ENCODE assay signal across 15 mouse cellular contexts in the genomic region with DNA sequence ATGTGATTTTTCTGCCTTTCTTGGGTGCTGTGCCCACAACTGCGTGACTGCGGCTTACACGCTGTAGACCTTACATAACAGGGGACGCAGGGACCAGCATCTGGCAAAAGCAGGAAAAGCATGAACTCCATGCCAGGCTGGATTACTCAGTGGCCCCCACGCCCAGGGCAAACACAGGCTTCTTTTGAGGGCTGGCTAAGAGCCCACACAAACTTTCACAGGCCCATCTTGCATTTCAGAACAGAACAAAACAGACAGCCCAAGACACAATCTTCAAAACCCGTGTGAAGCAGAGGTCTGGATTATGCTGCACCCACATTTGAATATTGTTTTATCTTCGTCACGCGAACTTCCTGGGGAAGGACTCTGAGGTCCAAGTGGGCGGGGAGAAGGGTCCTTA. TPM values are rescaled to one million over a fixed set of nuclear protein-coding genes. Genes with fewer than 3 reads are reported as not detected.
A peak's percentile ranks its signal among the peaks of the same experiment; 100 is the strongest.
DNase-seq lines count a peak whose midpoint lies in the region; ATAC-seq and TF ChIP-seq lines count a peak whose summit lies in the region.
"Had no signal": no experiment of that assay in that cellular context is flagged by ENCODE, and none has a peak within 500 bp of the region (broad histone marks: within the 10 kb centered on the region; RNA-seq: fewer than 3 reads in every experiment).

No protein-coding gene starts in this region.

- H3K79me2 ChIP-seq in myocyte (ENCODE audit: control insufficient read depth, insufficient read depth) = no peaks in the 10 kb centered on the region

- no peak overlapping the region for H3K4me3 ChIP-seq in heart, embryonic 14.5 days (ENCODE audit: control insufficient read depth in 1 of 2, insufficient read depth in 1 of 2, low read depth in 1 of 2, low read length in 2 of 2)
- H3K4me3 ChIP-seq in myocyte = no peak overlapping the region
- H3K4me3 ChIP-seq: hindbrain, embryonic 15.5 days; midbrain, embryonic 10.5 days had no signal

- WGBS in heart, embryonic 14.5 days = 77% methylated on average over 10 of the region's 10 CpGs

- no peak overlapping the region for H3ac ChIP-seq in myocyte (ENCODE audit: control insufficient read depth, insufficient read length)

- DNase-seq in lung, postnatal 10 days = peak; percentile 24
- no peak for DNase-seq in lung, postnatal 14 days
- DNase-seq in adipocyte (ENCODE audit: low spot score) = peak; percentile 24
- DNase-seq in spleen, postnatal 10 days (ENCODE audit: low spot score in 2 of 2) = no peak
- DNase-seq: cerebellum, adult 8-10 months; kidney, adult 18-20 months; thymus, postnatal 36 days had no signal

- peak overlapping the region; percentile 43; the same call in 1 of the 2 replicates for H3K9ac ChIP-seq in heart, embryonic 14.5 days (ENCODE audit: low read length)
- H3K9ac ChIP-seq: hindbrain, embryonic 15.5 days; liver, embryonic 14.5 days had no signal

- TF ChIP-seq POLR2A in myocyte (IDR thresholded peaks at IDR 0.05; ENCODE audit: insufficient read length, low read depth) = no peak

- no peak overlapping the region for H3K4me2 ChIP-seq in heart, embryonic 14.5 days (ENCODE audit: low read length)
- H3K4me2 ChIP-seq in myocyte (ENCODE audit: low read depth) = peak overlapping the region; percentile 77
- H3K4me2 ChIP-seq: hindbrain, embryonic 15.5 days had no signal

- ATAC-seq in heart, embryonic 14.5 days (ENCODE audit: insufficient number of reproducible peaks, insufficient read depth, low FRiP score, low read depth) = no peak
- ATAC-seq in erythroid progenitor cell, adult 5-6 weeks (replicated peaks; ENCODE audit: low FRiP score, poor library complexity, severe bottlenecking) = no peak
- ATAC-seq: forebrain, embryonic 16.5 days had no signal

- no peaks in the 10 kb centered on the region for H3K9me3 ChIP-seq in heart, embryonic 14.5 days (ENCODE audit: control insufficient read depth, low read length)
- H3K9me3 ChIP-seq: hindbrain, embryonic 15.5 days; midbrain, embryonic 10.5 days had no signal

- H3K36me3 ChIP-seq in heart, embryonic 14.5 days (ENCODE audit: control insufficient read depth, insufficient read depth, low read length) = no peaks in the 10 kb centered on the region
- H3K36me3 ChIP-seq in myocyte (ENCODE audit: control insufficient read depth, insufficient read depth) = no peaks in the 10 kb centered on the region
- H3K36me3 ChIP-seq: hindbrain, embryonic 15.5 days; midbrain, embryonic 10.5 days had no signal

- peak overlapping the region in 1 of 2 experiments; percentile 59; a peak in 2 of 4 replicates for H3K27ac ChIP-seq in heart, embryonic 14.5 days (replicated peaks in 1 of 2; ENCODE audit: control insufficient read depth in 1 of 2, insufficient read depth in 1 of 2, low read depth in 2 of 2, low read length in 2 of 2)
- H3K27ac ChIP-seq: hindbrain, embryonic 15.5 days; liver, embryonic 14.5 days; midbrain, embryonic 10.5 days had no signal

- H3K4me1 ChIP-seq in heart, embryonic 14.5 days (ENCODE audit: control insufficient read depth in 2 of 2, insufficient read depth in 2 of 2, low read length in 2 of 2) = peaks cover 8 to 20% of the 10 kb centered on the region in 2 experiments

- H3K27me3 ChIP-seq in heart, embryonic 14.5 days (ENCODE audit: control insufficient read depth, insufficient read depth, low read length) = peaks cover 37% of the 10 kb centered on the region
- H3K27me3 ChIP-seq in myocyte (ENCODE audit: control insufficient read depth, insufficient read depth, insufficient read length) = no peaks in the 10 kb centered on the region

TF ChIP-seq in myocyte, 11 proteins besides CTCF, POLR2A, EP300 and RAD21:
- TF ChIP-seq CEBPB (IDR thresholded peaks at IDR 0.05; ENCODE audit: insufficient read depth, poor library complexity, severe bottlenecking) = 0 out of 2 replicates have a peak, but pooled peaks have one; percentile 4
- no peak for TF ChIP-seq MYOG (IDR thresholded peaks at IDR 0.05; ENCODE audit: control insufficient read depth in 1 of 3, insufficient read depth in 1 of 3, insufficient read length in 2 of 3, low read depth in 2 of 3)

RNA-seq across cellular contexts. Expression of gene Aldh3a1, which starts 1.0 kb away (rescaled TPM):
- polyA plus RNA-seq in heart, embryonic 14.5 days (2014; fragmentation: Nextera tagmentation; extraction: Ambion mirVana) = 0.45 and 0.53 TPM in 2 replicates
- 4.2 TPM for polyA plus RNA-seq in myocyte (2012; fragmentation: generic; extraction: Trizol)
- not detected in 2 replicates for total RNA-seq in erythroid progenitor cell, adult 5-6 weeks (2015; ENCODE audit: low replicate concordance)
- not detected in 2 replicates for total RNA-seq in erythroid progenitor cell, adult 5-6 weeks (2017; ENCODE audit: low replicate concordance)
- polyA plus RNA-seq: midbrain, embryonic 10.5 days; stomach, embryonic 14.5 days had no signal

RNA-seq across cellular contexts. Expression of gene Usp22, which starts 33.5 kb away (rescaled TPM):
- polyA plus RNA-seq in heart, embryonic 14.5 days (2014; fragmentation: Nextera tagmentation; extraction: Ambion mirVana) = 92.2 and 92.5 TPM in 2 replicates
- polyA plus RNA-seq in myocyte (2012; fragmentation: generic; extraction: Trizol) = 58.8 TPM
- total RNA-seq in erythroid progenitor cell, adult 5-6 weeks (2015; ENCODE audit: low replicate concordance) = 4.2 and 4.7 TPM in 2 replicates
- 7.7 and 17.5 TPM in 2 replicates for total RNA-seq in erythroid progenitor cell, adult 5-6 weeks (2017; ENCODE audit: low replicate concordance)

RNA-seq across cellular contexts. Expression of gene Aldh3a2, which starts 58.9 kb away (rescaled TPM):
- 35.7 and 43.8 TPM in 2 replicates for polyA plus RNA-seq in heart, embryonic 14.5 days (2014; fragmentation: Nextera tagmentation; extraction: Ambion mirVana)
- 28.6 TPM for polyA plus RNA-seq in myocyte (2012; fragmentation: generic; extraction: Trizol)
- 15.1 and 23.5 TPM in 2 replicates for total RNA-seq in erythroid progenitor cell, adult 5-6 weeks (2015; ENCODE audit: low replicate concordance)
- 6.4 and 8.2 TPM in 2 replicates for total RNA-seq in erythroid progenitor cell, adult 5-6 weeks (2017; ENCODE audit: low replicate concordance)

Comparison
In these comparisons a context has a peak if more than half of its experiments do, and no peak if none do; other contexts are left out.
1. DNase-seq: peak in lung, postnatal 10 days (single experiment) and adipocyte (single experiment); none in lung, postnatal 14 days (single experiment) and spleen, postnatal 10 days (0 of 2).